Mouse (Mus musculus): ENCODE results near the gene Rhoj. TPM values are rescaled to one million over a fixed set of nuclear protein-coding genes. Genes with fewer than 3 reads are reported as not detected.

Gene Rhoj
- total and polyA plus RNA-seq, 3 experiments, result not detected

- Histone ChIP-seq H3K4me1 (ENCODE audit: control insufficient read depth in 1 of 2, insufficient read depth in 2 of 2) (no peaks in the 10 kb centered on the region), H3K27me3 (replicated peaks) (no peaks in the 10 kb centered on the region), H3K27ac (ENCODE audit: insufficient read depth, low read depth) (no peak overlapping the region), H3K36me3 (replicated peaks in 1 of 2; ENCODE audit: control insufficient read depth in 1 of 2, insufficient read depth in 1 of 2, low read length in 1 of 2) (no peaks in the 10 kb centered on the region), H3K79me2 (replicated peaks; ENCODE audit: control insufficient read depth, extremely low read depth, insufficient read depth, poor library complexity, severe bottlenecking) (no peaks in the 10 kb centered on the region), H3K4me2 (ENCODE audit: insufficient read depth, low read depth, poor library complexity, severe bottlenecking) (no peak overlapping the region), H3K9me3 (replicated peaks; ENCODE audit: low read length) (no peaks in the 10 kb centered on the region), H3K9ac (ENCODE audit: insufficient read depth, low read depth) (no peak overlapping the region), H3K4me3 (replicated peaks in 1 of 3; ENCODE audit: low read depth in 2 of 3, low read length in 2 of 3, poor library complexity in 1 of 3) (no peak overlapping the region)
- TF ChIP-seq E2F4 (IDR thresholded peaks at IDR 0.05; ENCODE audit: insufficient replicate concordance, low read depth, low read length), result no peak
- no peak for TF ChIP-seq ELF1 (IDR thresholded peaks at IDR 0.05; ENCODE audit: low read depth, low read length)
- no peak for TF ChIP-seq POLR2AphosphoS2 (IDR thresholded peaks at IDR 0.05; ENCODE audit: low read depth, low read length)
- TF ChIP-seq CHD2 (IDR thresholded peaks at IDR 0.05; ENCODE audit: low read length), result no peak
- TF ChIP-seq PAX5 (IDR thresholded peaks at IDR 0.05; ENCODE audit: low read length), result no peak
- TF ChIP-seq CHD1 (IDR thresholded peaks at IDR 0.05; ENCODE audit: low read depth, low read length), result no peak
- TF ChIP-seq UBTF (IDR thresholded peaks at IDR 0.05; ENCODE audit: low read depth, low read length), result no peak
- TF ChIP-seq HCFC1 (IDR thresholded peaks at IDR 0.05; ENCODE audit: low read depth, low read length), result no peak
- TF ChIP-seq EP300 (IDR thresholded peaks at IDR 0.05; ENCODE audit: low read length), result no peak
- TF ChIP-seq USF1 (IDR thresholded peaks at IDR 0.05; ENCODE audit: low read depth, low read length), result no peak
- TF ChIP-seq MEF2A (IDR thresholded peaks at IDR 0.05; ENCODE audit: borderline replicate concordance, low read depth, low read length), result no peak
- no peak for TF ChIP-seq ZMIZ1 (IDR thresholded peaks at IDR 0.05; ENCODE audit: low read depth, low read length)
- no peak for TF ChIP-seq SMC3 (IDR thresholded peaks at IDR 0.05; ENCODE audit: low read depth, low read length)
- no peak for TF ChIP-seq TCF12 (IDR thresholded peaks at IDR 0.05; ENCODE audit: low read depth, low read length)
- TF ChIP-seq KAT2A (IDR thresholded peaks at IDR 0.05; ENCODE audit: insufficient replicate concordance, low read length), result no peak
- no peak for TF ChIP-seq IRF4 (IDR thresholded peaks at IDR 0.05; ENCODE audit: low read depth, low read length)
- TF ChIP-seq MXI1 (IDR thresholded peaks at IDR 0.05; ENCODE audit: low read depth, low read length), result no peak
- no peak for DNase-seq (ENCODE audit: extremely low read depth)
- in situ Hi-C loops (cut with MboI; ENCODE audit: low pct_ligation_motif_present, low pct_unique_long_range_greater_than_20kb, low sequenced_read_pairs), result no loop called here
- dilution Hi-C loops (cut with MboI; ENCODE audit: extremely low pct_ligation_motif_present, extremely low pct_unique_long_range_greater_than_20kb, low sequenced_read_pairs), result no loop called here
Measured at GRCm38 (mm10) chr12:75275730-75276129, 32.4 kb upstream of the Rhoj start.

GRCm38 (mm10) chr12:75277425-75277824 is 30.7 kb upstream of the Rhoj start:
- H3K27me3 ChIP-seq (replicated peaks), result no peaks in the 10 kb centered on the region
- in situ Hi-C loops (cut with MboI; ENCODE audit: low pct_ligation_motif_present, low pct_unique_long_range_greater_than_20kb, low sequenced_read_pairs) (no loop called here), dilution Hi-C loops (cut with MboI; ENCODE audit: extremely low pct_ligation_motif_present, extremely low pct_unique_long_range_greater_than_20kb, low sequenced_read_pairs) (no loop called here)
- H3K27ac ChIP-seq (ENCODE audit: insufficient read depth, low read depth), result no peak overlapping the region
- DNase-seq (ENCODE audit: extremely low read depth), result no peak
- H3K9me3 ChIP-seq (replicated peaks; ENCODE audit: low read length), result no peaks in the 10 kb centered on the region
- no peaks in the 10 kb centered on the region for H3K4me1 ChIP-seq (ENCODE audit: control insufficient read depth in 1 of 2, insufficient read depth in 2 of 2)
- no peak overlapping the region for H3K9ac ChIP-seq (ENCODE audit: insufficient read depth, low read depth)
- no peak overlapping the region for H3K4me3 ChIP-seq (replicated peaks in 1 of 3; ENCODE audit: low read depth in 2 of 3, low read length in 2 of 3, poor library complexity in 1 of 3)
- H3K4me2 ChIP-seq (ENCODE audit: insufficient read depth, low read depth, poor library complexity, severe bottlenecking), result no peak overlapping the region
- no peak for TF ChIP-seq ZC3H11A (IDR thresholded peaks at IDR 0.05; ENCODE audit: low read depth, low read length)
- no peak for TF ChIP-seq JUND (conservative IDR thresholded peaks at IDR 0.05; ENCODE audit: low read depth, low read length)
- no peak for TF ChIP-seq E2F4 (IDR thresholded peaks at IDR 0.05; ENCODE audit: insufficient replicate concordance, low read depth, low read length)
- TF ChIP-seq TCF12 (IDR thresholded peaks at IDR 0.05; ENCODE audit: low read depth, low read length), result no peak
- TF ChIP-seq RCOR1 (conservative IDR thresholded peaks at IDR 0.05; ENCODE audit: low read depth, low read length), result no peak
- no peak for TF ChIP-seq ZMIZ1 (IDR thresholded peaks at IDR 0.05; ENCODE audit: low read depth, low read length)
- no peak for TF ChIP-seq NRF1 (IDR thresholded peaks at IDR 0.05; ENCODE audit: low read depth, low read length)
- TF ChIP-seq SIN3A (IDR thresholded peaks at IDR 0.05; ENCODE audit: low read length), result no peak
- TF ChIP-seq MYC (IDR thresholded peaks at IDR 0.05; ENCODE audit: low read depth, low read length), result no peak
- TF ChIP-seq POLR2A (IDR thresholded peaks at IDR 0.05; ENCODE audit: low read depth, low read length), result no peak
- TF ChIP-seq RAD21 (IDR thresholded peaks at IDR 0.05; ENCODE audit: low read depth, low read length), result no peak
- TF ChIP-seq USF1 (IDR thresholded peaks at IDR 0.05; ENCODE audit: low read depth, low read length), result no peak
- no peak for TF ChIP-seq USF2 (conservative IDR thresholded peaks at IDR 0.05; ENCODE audit: low read depth, low read length)
- no peaks in the 10 kb centered on the region for H3K36me3 ChIP-seq (replicated peaks in 1 of 2; ENCODE audit: control insufficient read depth in 1 of 2, insufficient read depth in 1 of 2, low read length in 1 of 2)
- no peaks in the 10 kb centered on the region for H3K79me2 ChIP-seq (replicated peaks; ENCODE audit: control insufficient read depth, extremely low read depth, insufficient read depth, poor library complexity, severe bottlenecking)
